Mouse (Mus musculus) ZHBTc4 (cell line): ENCODE measurements around the gene Carmil3.
A peak's percentile ranks its signal among the peaks of the same experiment; 100 is the strongest.

ENCODE experiments used
- DNase-seq: peaks from one replicate; pipeline ENCODE4 v3.0.0-alpha.2; 2011; ENCODE audit warnings: low read depth, low spot score

Carmil3 gene

GRCm38 (mm10) chr14:55490361-55491201, at the start of gene Carmil3:
TSS of gene Carmil3 (plus strand) at chr14:55490651.
- DNase-seq: peak; percentile 60

GRCm38 (mm10) chr14:55457693-55458092, 32.8 kb upstream of the Carmil3 start:
- no peak for DNase-seq

- DNase-seq: peak; percentile 93
Measured at GRCm38 (mm10) chr14:55458273-55458672, 32.2 kb upstream of the Carmil3 start.

GRCm38 (mm10) chr14:55458761-55459160, 31.7 kb upstream of the Carmil3 start:
- DNase-seq: no peak

GRCm38 (mm10) chr14:55459796-55460195, 30.7 kb upstream of the Carmil3 start:
- peak; percentile 58 for DNase-seq

- no peak for DNase-seq
Measured at GRCm38 (mm10) chr14:55460297-55460696, 30.2 kb upstream of the Carmil3 start.

GRCm38 (mm10) chr14:55461757-55462156, 28.7 kb upstream of the Carmil3 start:
- DNase-seq: no peak

DNA sequence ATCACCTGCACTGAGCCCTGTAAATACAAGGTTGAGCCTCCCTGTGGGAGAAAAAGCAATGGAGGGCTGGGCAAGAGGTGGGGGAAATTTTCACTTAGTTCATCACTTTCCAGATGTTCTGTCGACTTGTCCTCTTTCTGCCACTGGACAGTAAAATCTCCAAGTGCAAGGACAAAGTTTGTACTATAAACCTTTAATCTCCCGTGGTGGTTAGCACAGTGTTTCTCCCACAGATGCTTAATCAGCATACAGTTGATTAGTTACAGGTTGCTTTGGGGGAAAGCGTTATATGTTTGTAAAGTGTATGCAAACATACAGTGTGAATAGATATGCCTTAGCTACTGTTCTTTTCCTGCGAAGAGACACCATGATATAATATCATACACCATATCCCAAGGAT, 24.0 kb upstream of the Carmil3 start:
- DNase-seq: no peak

DNA sequence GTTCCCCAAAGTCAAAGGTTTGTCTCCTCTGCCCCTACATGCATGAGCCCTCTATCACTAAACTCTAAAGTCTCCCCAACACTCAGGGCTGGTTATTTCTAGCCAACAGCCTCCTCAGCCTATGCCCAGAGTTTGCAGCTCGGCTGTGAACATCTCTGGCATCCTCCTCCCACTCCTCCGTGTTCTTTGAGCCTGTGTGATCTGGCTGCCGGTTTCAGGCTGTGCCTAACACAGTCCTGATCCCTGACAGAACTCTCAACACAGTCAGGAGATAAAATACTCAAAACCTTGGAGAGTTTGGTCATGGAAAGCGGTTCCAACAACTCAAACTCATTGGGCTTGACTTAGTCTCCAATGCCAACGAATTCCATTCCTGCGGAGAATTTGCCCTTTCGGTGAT, 23.3 kb upstream of the Carmil3 start:
- DNase-seq: no peak

DNA sequence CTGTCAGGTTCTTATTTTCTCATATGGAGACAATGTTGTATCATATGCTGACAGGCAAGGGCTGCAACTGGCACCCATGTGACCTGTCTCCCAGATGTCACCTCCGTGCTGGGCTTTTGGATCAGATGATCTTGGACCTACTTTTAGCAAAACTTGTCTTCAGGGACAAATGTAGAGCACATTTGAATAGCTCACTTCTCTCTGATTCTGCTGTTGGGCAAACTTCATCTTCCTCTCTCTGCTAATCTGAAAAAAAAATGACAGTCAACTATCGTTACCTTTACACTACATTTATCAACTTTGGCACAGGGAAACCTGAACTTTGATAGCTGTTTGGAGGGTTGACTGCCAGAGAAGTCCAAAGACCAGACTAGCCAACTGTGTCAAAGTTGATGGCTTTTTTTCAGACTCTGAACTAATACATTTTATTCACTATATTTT, 22.1 kb upstream of the Carmil3 start:
- no peak for DNase-seq

DNA sequence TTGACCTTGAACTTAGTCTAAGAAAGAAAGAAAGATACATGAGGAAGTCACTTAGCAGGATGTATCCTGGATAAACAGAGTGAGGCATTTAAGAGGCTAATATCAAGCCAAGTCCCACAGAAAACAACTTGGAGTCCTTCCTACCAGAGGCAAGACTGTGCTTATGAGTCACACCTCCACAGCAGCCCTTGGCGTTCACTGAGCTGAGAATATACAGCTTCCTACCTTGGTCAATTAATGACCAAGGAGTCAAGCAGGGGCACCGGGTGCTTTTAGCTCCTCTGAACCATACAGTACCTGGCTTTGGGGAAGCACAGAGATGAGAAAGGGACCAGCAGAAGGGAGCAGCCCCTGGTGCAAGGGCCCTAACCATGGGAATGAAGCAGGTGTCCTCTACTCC, 21.4 kb upstream of the Carmil3 start:
- no peak for DNase-seq

DNA sequence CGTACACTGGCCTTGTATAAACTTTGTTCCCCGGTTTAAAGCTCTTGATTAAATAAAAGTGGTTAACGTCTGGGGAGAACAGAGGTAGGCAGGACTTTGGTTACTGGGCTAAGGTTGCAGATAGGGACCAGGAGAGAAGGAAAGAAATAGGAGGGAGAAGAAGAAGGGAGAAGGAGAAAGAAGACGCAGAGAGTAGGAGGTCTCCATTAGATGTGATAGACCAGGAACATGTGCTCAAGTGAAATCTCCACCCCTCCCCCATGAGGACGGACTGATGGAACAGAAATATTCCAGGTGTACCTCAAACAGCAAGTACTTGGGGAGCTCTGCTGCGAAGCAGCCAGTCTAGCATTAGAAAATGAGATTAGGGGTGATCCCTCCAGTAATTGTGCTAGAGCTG, 20.6 kb upstream of the Carmil3 start:
- no peak for DNase-seq

DNA sequence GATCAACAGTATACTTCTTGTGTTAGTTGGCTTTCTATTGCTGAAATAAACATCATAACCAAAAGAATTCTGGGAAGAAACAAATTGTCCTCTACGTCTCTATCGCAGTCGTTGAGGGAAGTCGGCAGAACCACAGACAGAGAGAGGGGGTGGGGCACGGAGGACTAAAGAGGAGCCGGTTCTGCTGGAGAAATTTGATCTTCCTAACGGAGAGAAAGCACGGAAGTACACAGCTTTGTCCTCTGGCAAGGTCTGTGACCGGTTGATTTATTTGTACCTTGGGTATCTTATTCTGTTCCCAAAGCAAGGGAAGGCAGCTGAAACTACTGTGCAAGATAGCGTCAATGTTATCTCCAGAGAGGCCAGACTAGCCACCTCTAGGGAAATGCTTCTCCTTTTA, 19.6 kb upstream of the Carmil3 start:
- peak; percentile 39 for DNase-seq

GRCm38 (mm10) chr14:55475654-55476053, 14.8 kb upstream of the Carmil3 start:
- no peak for DNase-seq

- no peak for DNase-seq
Measured at GRCm38 (mm10) chr14:55477421-55477820, 13.0 kb upstream of the Carmil3 start.

DNA sequence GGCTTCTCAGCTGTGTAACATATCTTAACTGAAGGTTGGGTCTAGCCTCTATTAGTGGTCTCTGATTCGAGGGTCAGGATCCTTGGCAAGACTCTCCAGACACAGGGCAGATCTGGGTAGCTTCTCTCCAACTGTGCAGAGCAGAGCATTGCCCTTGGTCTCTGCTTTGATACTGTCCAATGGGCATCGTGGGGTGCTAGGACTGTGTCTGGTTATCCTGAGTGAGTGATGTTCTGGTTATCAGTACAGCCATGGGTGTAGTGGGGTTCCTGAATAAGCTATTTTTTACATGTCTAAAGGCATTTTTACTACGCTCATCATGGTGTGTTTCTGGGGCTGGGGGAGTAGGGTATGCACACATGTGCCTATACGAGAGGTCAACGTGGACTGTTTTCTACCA, 12.6 kb upstream of the Carmil3 start:
- no peak for DNase-seq

- peak; percentile 91 for DNase-seq
Measured at GRCm38 (mm10) chr14:55478651-55479599, 11.5 kb upstream of the Carmil3 start, which contains the start of gene Dhrs4. TSS of gene Dhrs4 (plus strand) at chr14:55478758.

GRCm38 (mm10) chr14:55479629-55480028, 10.8 kb upstream of the Carmil3 start:
- DNase-seq: no peak

GRCm38 (mm10) chr14:55484430-55485085, 5.9 kb upstream of the Carmil3 start:
- no peak for DNase-seq

DNA sequence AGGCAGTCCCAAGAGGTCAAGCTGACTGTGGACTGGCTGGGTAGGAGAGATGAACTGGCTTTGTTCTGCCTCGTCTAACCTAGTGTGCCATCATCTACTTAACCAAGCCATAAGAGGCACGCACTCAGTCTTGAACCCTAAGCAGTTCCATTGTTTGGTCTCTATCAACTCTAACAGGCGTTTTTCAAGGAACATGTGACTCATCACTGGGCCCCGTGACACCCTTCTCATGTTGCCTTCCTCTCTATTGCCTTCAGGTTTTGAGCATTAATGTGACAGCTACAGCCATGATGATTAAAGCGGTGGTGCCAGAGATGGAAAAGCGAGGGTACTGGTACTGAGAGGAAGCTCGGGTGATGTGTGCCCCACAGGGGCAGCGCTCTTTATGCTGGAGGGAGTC, 3.6 kb upstream of the Carmil3 start:
- DNase-seq: no peak

DNA sequence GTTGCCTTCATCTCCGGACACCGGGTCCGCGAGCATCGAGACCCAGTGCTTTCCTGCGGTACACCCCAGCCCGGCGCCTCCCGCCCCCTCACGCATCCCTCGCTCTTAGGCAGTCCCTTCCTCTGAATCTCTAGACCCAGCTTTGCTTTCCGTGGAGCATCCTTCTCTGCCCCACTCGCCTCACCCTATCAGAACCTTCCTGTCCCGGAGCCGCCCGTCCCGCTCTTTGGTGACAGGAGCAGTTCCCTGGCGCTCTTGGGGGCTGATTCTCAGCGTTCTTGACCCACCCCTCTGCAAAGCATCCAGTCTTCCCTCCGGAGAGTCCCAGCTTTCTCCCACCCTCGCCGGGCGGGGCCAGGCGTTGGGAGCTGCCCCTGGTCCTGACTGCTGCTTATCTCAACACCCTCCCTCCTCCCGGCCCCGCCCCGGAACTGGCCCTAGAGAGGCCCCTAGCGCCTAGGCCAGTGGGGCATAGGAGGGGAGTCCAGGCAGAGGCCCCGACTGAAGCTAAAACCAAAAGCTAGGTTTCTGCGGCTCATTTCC, 911 bp downstream of the Carmil3 start:
- peak; percentile 81 for DNase-seq
